Mouse (Mus musculus) T-helper 17 cell (primary cell): Measurements from ENCODE around the gene Scgb1b17.
"Not testable (repeated sequence)": the region's sequence is repeated elsewhere in the genome, so short reads cannot be mapped to it uniquely, and the experiment has no call there.

Experiments
- in situ Hi-C, 2 experiments: fragments of 300-600 bp; cut with MboI, MseI; formaldehyde crosslinking; loops; 1 replicate in 1 of 2; 2 replicates in 1 of 2; pipeline ENCODE4 v1.15.1; 2025; ENCODE audit warnings: high pct_unique_total_duplicates in 2 of 2

The Scgb1b17 gene

GRCm38 (mm10) chr7:33063149-33063548, at the start of gene Scgb1b17:
Gene Scgb1b17 (plus strand): TSS chr7:33063449.
- in situ Hi-C loops, result loop anchor here in 1 of 2 experiments (5.0 kb wide), 1 partner anchor 966 kb away; no protein-coding TSS in a partner anchor

GRCm38 (mm10) chr7:33056461-33056860, 6.8 kb upstream of the Scgb1b17 start, which contains the start of gene Scgb2b17:
Gene Scgb2b17 (minus strand): TSS chr7:33056561.
- in situ Hi-C loops, result not testable (repeated sequence)
